Mouse (Mus musculus): ENCODE results near the gene Gm32802.
"Not testable (repeated sequence)": the region's sequence is repeated elsewhere in the genome, so short reads cannot be mapped to it uniquely, and the experiment has no call there.

Gm32802 gene

GRCm38 (mm10) chr10:118258388-118258787 lies at the start of gene Gm32802:
Gene Gm32802, plus strand, starts transcription at chr10:118258688.
- not testable (repeated sequence) for DNase-seq (ENCODE audit: low read depth, low spot score)

GRCm38 (mm10) chr10:118215719-118216393 lies 42.6 kb upstream of the Gm32802 start:
- DNase-seq (ENCODE audit: low read depth, low spot score), result not testable (repeated sequence)

- not testable (repeated sequence) for DNase-seq (ENCODE audit: low read depth, low spot score)
These were observed 30.9 kb upstream of the Gm32802 start for GRCm38 (mm10) chr10:118227629-118228028.

- not testable (repeated sequence) for DNase-seq (ENCODE audit: low read depth, low spot score)
These were observed 25.9 kb upstream of the Gm32802 start for GRCm38 (mm10) chr10:118232607-118233006.

GRCm38 (mm10) chr10:118240680-118241079 lies 17.8 kb upstream of the Gm32802 start, which contains the start of gene Gm32717:
Gene Gm32717, minus strand, starts transcription at chr10:118240780.
- not testable (repeated sequence) for DNase-seq (ENCODE audit: low read depth, low spot score)

GRCm38 (mm10) chr10:118249006-118249595 lies 9.4 kb upstream of the Gm32802 start:
- DNase-seq (ENCODE audit: low read depth, low spot score), result not testable (repeated sequence)

GRCm38 (mm10) chr10:118250852-118251295 lies 7.6 kb upstream of the Gm32802 start:
- DNase-seq (ENCODE audit: low read depth, low spot score), result no peak

GRCm38 (mm10) chr10:118268812-118269211 lies 10.3 kb downstream of the Gm32802 start:
- not testable (repeated sequence) for DNase-seq (ENCODE audit: low read depth, low spot score)

GRCm38 (mm10) chr10:118271416-118271815 lies 12.9 kb downstream of the Gm32802 start:
- DNase-seq (ENCODE audit: low read depth, low spot score), result not testable (repeated sequence)

GRCm38 (mm10) chr10:118278069-118278468 lies 19.6 kb downstream of the Gm32802 start:
- DNase-seq (ENCODE audit: low read depth, low spot score), result not testable (repeated sequence)

GRCm38 (mm10) chr10:118282565-118282964 lies 24.1 kb downstream of the Gm32802 start:
- DNase-seq (ENCODE audit: low read depth, low spot score), result not testable (repeated sequence)

GRCm38 (mm10) chr10:118283016-118283415 lies 24.5 kb downstream of the Gm32802 start:
- not testable (repeated sequence) for DNase-seq (ENCODE audit: low read depth, low spot score)

GRCm38 (mm10) chr10:118294938-118295337 lies 36.5 kb downstream of the Gm32802 start, which contains the start of gene Iltifb:
Gene Iltifb, minus strand, starts transcription at chr10:118295038.
- DNase-seq (ENCODE audit: low read depth, low spot score), result no peak

GRCm38 (mm10) chr10:118302133-118302532 lies 43.6 kb downstream of the Gm32802 start:
- not testable (repeated sequence) for DNase-seq (ENCODE audit: low read depth, low spot score)
